Mouse (Mus musculus) stomach, embryonic 16.5 days (tissue): ENCODE measurements at regions not wholly inside any gene's neighbourhood (a gene's known extent, or its start where the extent isn't known, plus 50 kb on each side); places are given as distances from the start of the nearest gene placed in this dataset.
A peak's percentile ranks its signal among the peaks of the same experiment; 100 is the strongest.

Experiments
- ATAC-seq: fragments of 200-750 bp; cut with Nextera tagmentation; 2 replicates; pipeline ENCODE4 v1.8.0; 2017; ENCODE audit warnings: moderate number of reproducible peaks, moderate TSS enrichment; ENCODE audit not compliant: insufficient read depth, low FRiP score
- H3K27ac ChIP-seq: fragments of 300-500 bp; sonication (generic); 2 replicates; pipeline ENCODE4 v1.5.1; 2014; ENCODE audit warnings: low read length
- H3K27me3 ChIP-seq: fragments of 300-500 bp; sonication (generic); 2 replicates; pipeline ENCODE4 v1.6.1; 2014; ENCODE audit warnings: low read length, control low read depth, mixed read lengths; ENCODE audit not compliant: control insufficient read depth, insufficient read depth
- H3K36me3 ChIP-seq: fragments of 300-500 bp; sonication (generic); 2 replicates; pipeline ENCODE4 v1.6.1; 2014; ENCODE audit warnings: low read length; ENCODE audit not compliant: control insufficient read depth, insufficient read depth
- H3K4me1 ChIP-seq: fragments of 300-500 bp; sonication (generic); 2 replicates; pipeline ENCODE4 v1.6.1; 2014; ENCODE audit warnings: low read length, control low read depth, mixed read lengths; ENCODE audit not compliant: control insufficient read depth, insufficient read depth
- H3K4me2 ChIP-seq: fragments of 300-500 bp; sonication (generic); 2 replicates; pipeline ENCODE4 v1.6.1; 2014; ENCODE audit warnings: low read depth, low read length, mixed read lengths
- H3K4me3 ChIP-seq: fragments of 300-500 bp; sonication (generic); replicated peaks from 2 replicates; pipeline ENCODE4 v1.5.1; 2014; ENCODE audit warnings: mild to moderate bottlenecking, low read length
- H3K9ac ChIP-seq: fragments of 300-500 bp; sonication (generic); 2 replicates; pipeline ENCODE4 v1.6.1; 2014; ENCODE audit warnings: low read length
- H3K9me3 ChIP-seq: fragments of 300-500 bp; sonication (generic); replicated peaks from 2 replicates; pipeline ENCODE4 v1.6.1; 2016; ENCODE audit warnings: low read length, control low read depth; ENCODE audit not compliant: control insufficient read depth
- WGBS: fragments of 180-500 bp; shearing (Covaris S2); extraction: QIAGEN DNeasy Blood & Tissue Kit; methylation state at CpG from one replicate; pipeline ENCODE4 v1.1.7; 2014; 5-methylcytosine and 5-hydroxymethylcytosine counted together

GRCm38 (mm10) chr3:37858624-37859302, 134.5 kb upstream of the Gm5148 start:
- H3K4me1 ChIP-seq = peaks cover 17% of the 10 kb centered on the region
- WGBS = 90% methylated on average over 6 of the region's 6 CpGs
- H3K27me3 ChIP-seq = no peaks in the 10 kb centered on the region
- H3K36me3 ChIP-seq = no peaks in the 10 kb centered on the region
- no peak for ATAC-seq
- no peak overlapping the region for H3K9ac ChIP-seq
- no peaks in the 10 kb centered on the region for H3K9me3 ChIP-seq
- H3K4me2 ChIP-seq = no peak overlapping the region
- no peak overlapping the region for H3K27ac ChIP-seq
- H3K4me3 ChIP-seq = no peak overlapping the region

GRCm38 (mm10) chr3:37846191-37847003, 122.1 kb upstream of the Gm5148 start:
- no peak overlapping the region for H3K4me3 ChIP-seq
- no peak overlapping the region for H3K9ac ChIP-seq
- no peaks in the 10 kb centered on the region for H3K27me3 ChIP-seq
- WGBS = 61% methylated on average over 3 of the region's 3 CpGs
- no peaks in the 10 kb centered on the region for H3K36me3 ChIP-seq
- no peak overlapping the region for H3K4me2 ChIP-seq
- no peaks in the 10 kb centered on the region for H3K9me3 ChIP-seq
- peaks cover 6% of the 10 kb centered on the region for H3K4me1 ChIP-seq
- H3K27ac ChIP-seq = peak overlapping the region; percentile 30
- ATAC-seq = peak; percentile 74

DNA sequence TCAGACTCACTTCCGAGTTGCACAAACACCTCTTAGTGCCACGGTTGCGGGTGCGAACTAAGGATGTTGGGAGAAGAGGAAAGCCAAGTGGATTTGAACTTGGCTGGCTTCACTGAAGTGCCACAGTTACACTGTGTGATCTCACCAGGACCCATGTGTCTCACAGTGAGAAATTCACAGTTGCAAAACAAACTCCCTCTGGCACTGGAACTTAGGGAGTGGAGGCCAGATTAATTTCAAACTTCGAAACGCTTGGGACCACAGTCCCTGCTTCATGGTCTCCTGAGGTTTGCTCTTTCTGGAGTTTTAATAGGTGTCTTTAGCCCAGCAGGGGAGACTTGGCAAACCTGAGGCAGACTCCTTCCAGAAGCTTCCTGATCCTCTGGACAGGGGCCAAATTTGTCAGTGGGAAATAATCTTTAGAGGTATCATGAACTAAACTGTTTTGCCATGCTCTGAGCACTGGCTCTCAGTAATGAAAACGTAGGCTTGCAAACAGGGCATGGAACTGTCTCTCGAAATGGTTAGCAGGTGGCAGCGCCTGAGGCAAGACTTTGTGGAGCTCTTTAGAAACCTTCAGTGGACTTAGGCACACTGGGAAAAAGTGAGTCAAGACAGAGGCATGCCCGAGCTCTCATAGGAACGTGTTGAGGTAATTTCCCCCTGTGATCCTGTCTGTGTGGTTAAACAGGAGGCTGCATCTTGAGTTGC, 121.2 kb upstream of the Gm5148 start:
- peaks cover 6% of the 10 kb centered on the region for H3K4me1 ChIP-seq
- no peak overlapping the region for H3K4me3 ChIP-seq
- peak overlapping the region; percentile 6 for H3K27ac ChIP-seq
- H3K27me3 ChIP-seq = no peaks in the 10 kb centered on the region
- 73% methylated on average over 11 of the region's 11 CpGs for WGBS
- no peaks in the 10 kb centered on the region for H3K9me3 ChIP-seq
- no peak for ATAC-seq
- no peak overlapping the region for H3K4me2 ChIP-seq
- H3K36me3 ChIP-seq = no peaks in the 10 kb centered on the region
- 0 out of 2 replicates have a peak overlapping the region, but pooled peaks have one; percentile 2 for H3K9ac ChIP-seq

GRCm38 (mm10) chr3:37844731-37845312, 120.5 kb upstream of the Gm5148 start:
- WGBS = 77% methylated on average over 8 of the region's 8 CpGs
- no peaks in the 10 kb centered on the region for H3K36me3 ChIP-seq
- H3K27ac ChIP-seq = peak overlapping the region; percentile 5; the same call in 1 of the 2 replicates
- H3K9ac ChIP-seq = no peak overlapping the region
- no peak for ATAC-seq
- H3K4me3 ChIP-seq = no peak overlapping the region
- no peaks in the 10 kb centered on the region for H3K9me3 ChIP-seq
- no peak overlapping the region for H3K4me2 ChIP-seq
- H3K27me3 ChIP-seq = no peaks in the 10 kb centered on the region
- peaks cover 6% of the 10 kb centered on the region for H3K4me1 ChIP-seq

GRCm38 (mm10) chr3:37842289-37842688, 118.0 kb upstream of the Gm5148 start:
- Histone ChIP-seq H3K9me3 (no peaks in the 10 kb centered on the region), H3K4me2 (no peak overlapping the region), H3K27me3 (no peaks in the 10 kb centered on the region), H3K9ac (no peak overlapping the region), H3K27ac (peak overlapping the region; percentile 47; the same call in 1 of the 2 replicates), H3K4me3 (no peak overlapping the region), H3K4me1 (peaks cover 9% of the 10 kb centered on the region), H3K36me3 (no peaks in the 10 kb centered on the region)
- WGBS = 34% methylated on average over 7 of the region's 7 CpGs
- ATAC-seq = peak; percentile 48; the same call in 1 of the 2 replicates

GRCm38 (mm10) chr3:37838896-37839295, 114.6 kb upstream of the Gm5148 start:
- no peaks in the 10 kb centered on the region for H3K9me3 ChIP-seq
- H3K4me1 ChIP-seq = peaks cover 9% of the 10 kb centered on the region
- no peak overlapping the region for H3K9ac ChIP-seq
- H3K4me2 ChIP-seq = no peak overlapping the region
- WGBS = 63% methylated on average over 11 of the region's 11 CpGs
- H3K36me3 ChIP-seq = no peaks in the 10 kb centered on the region
- H3K27me3 ChIP-seq = no peaks in the 10 kb centered on the region
- H3K27ac ChIP-seq = peak overlapping the region; percentile 53; the same call in 1 of the 2 replicates
- no peak overlapping the region for H3K4me3 ChIP-seq
- ATAC-seq = no peak

GRCm38 (mm10) chr3:37836749-37837148, 112.5 kb upstream of the Gm5148 start:
- no peak overlapping the region for H3K4me2 ChIP-seq
- H3K27ac ChIP-seq = no peak overlapping the region
- no peak overlapping the region for H3K4me3 ChIP-seq
- H3K4me1 ChIP-seq = peaks cover 9% of the 10 kb centered on the region
- H3K36me3 ChIP-seq = no peaks in the 10 kb centered on the region
- H3K9ac ChIP-seq = no peak overlapping the region
- H3K9me3 ChIP-seq = no peaks in the 10 kb centered on the region
- WGBS = 64% methylated on average over 5 of the region's 5 CpGs
- ATAC-seq = no peak
- no peaks in the 10 kb centered on the region for H3K27me3 ChIP-seq

- Histone ChIP-seq H3K36me3 (no peaks in the 10 kb centered on the region), H3K27me3 (no peaks in the 10 kb centered on the region), H3K4me2 (no peak overlapping the region), H3K9me3 (no peaks in the 10 kb centered on the region), H3K4me3 (no peak overlapping the region), H3K9ac (no peak overlapping the region), H3K4me1 (peaks cover 9% of the 10 kb centered on the region), H3K27ac (no peak overlapping the region)
- no peak for ATAC-seq
- WGBS = 74% methylated on average over 2 of the region's 2 CpGs
Measured at GRCm38 (mm10) chr3:37835687-37836086, 111.4 kb upstream of the Gm5148 start.
